Mouse (Mus musculus) E14TG2a.4 (cell line): ENCODE results near the gene Pmpcb.
A peak's percentile ranks its signal among the peaks of the same experiment; 100 is the strongest.

Experiments
- CTCF ChIP-seq: conservative IDR thresholded peaks from 2 replicates; pipeline ENCODE4 v1.5.1; 2014; ENCODE audit warnings: low read length
- POU5F1 ChIP-seq: IDR thresholded peaks from 2 replicates; pipeline ENCODE4 v1.6.1; 2014; ENCODE audit warnings: low read length, borderline replicate concordance

DNA sequence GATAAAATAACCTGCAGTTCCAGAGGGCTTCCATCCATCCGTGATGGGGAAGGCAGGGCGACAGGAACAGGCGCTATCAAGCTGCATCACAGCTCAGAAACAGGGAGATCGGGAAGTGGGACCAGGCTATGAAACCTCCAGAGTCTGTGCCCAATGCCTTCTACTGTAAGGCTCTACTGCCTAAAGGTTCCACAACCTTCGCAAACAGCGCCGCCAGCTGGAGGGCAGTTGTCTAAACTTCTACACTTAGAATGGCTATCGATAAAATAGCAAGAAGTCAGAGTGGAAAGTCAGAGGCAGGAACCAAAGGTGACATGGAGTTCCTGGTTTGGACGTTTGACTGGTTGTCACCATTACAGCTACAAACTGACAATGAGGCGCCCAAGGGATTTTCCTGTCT is 1.4 kb upstream of the Pmpcb start:
- TF ChIP-seq CTCF, result peak; percentile 96
- TF ChIP-seq POU5F1, result no peak
